Mouse (Mus musculus): Measurements from ENCODE around the gene Scg2.

DNA sequence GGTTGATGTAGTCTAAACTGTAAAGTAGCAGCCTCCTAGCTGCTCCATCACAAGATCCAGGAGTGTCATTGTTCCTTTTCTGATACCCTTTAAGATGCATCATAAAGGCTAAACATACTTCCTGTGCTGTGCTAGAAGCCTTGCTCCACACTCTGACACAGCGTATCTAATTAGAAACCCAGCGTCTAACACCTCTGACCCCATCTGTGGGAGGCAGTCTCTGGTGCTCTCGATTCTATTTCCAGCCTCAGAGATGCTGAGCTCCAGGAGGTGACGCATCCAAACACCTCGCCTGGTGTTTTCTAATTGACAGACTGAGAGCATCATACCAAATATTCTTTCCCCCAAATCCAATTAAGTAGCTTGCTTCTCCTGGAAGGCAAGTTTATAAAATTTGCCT, 18.6 kb upstream of the Scg2 start:
- TF ChIP-seq CTCF (IDR thresholded peaks at IDR 0.05; ENCODE audit: borderline replicate concordance, control insufficient read depth, extremely low read depth, insufficient read depth, low read length, poor library complexity) (no peak), POLR2A (IDR thresholded peaks at IDR 0.05; ENCODE audit: control insufficient read depth, extremely low read depth, insufficient read depth, low read length, poor library complexity) (no peak)

All from thymus, adult 2 months (tissue).